Mouse (Mus musculus): ENCODE data around the gene Adgrg5. TPM values are rescaled to one million over a fixed set of nuclear protein-coding genes. Genes with fewer than 3 reads are reported as not detected.

Gene Adgrg5
- total and polyA plus RNA-seq, 3 experiments, result 0.87 to 3.2 (median 2.9) TPM

- peaks cover 89% of the 10 kb centered on the region for H3K4me1 ChIP-seq (ENCODE audit: insufficient read depth, low read depth, low read length)
- H3K36me3 ChIP-seq (replicated peaks), result no peaks in the 10 kb centered on the region
- no peaks in the 10 kb centered on the region for H3K27me3 ChIP-seq (ENCODE audit: insufficient read depth, low read length)
- TF ChIP-seq POLR2AphosphoS5 (IDR thresholded peaks at IDR 0.05; ENCODE audit: insufficient replicate concordance, low read depth, low read length) (no peak), CTCF (IDR thresholded peaks at IDR 0.05; ENCODE audit: low read depth, low read length) (no peak), TAL1 (conservative IDR thresholded peaks at IDR 0.05; ENCODE audit: low read depth, low read length) (no peak), GATA2 (IDR thresholded peaks at IDR 0.05; ENCODE audit: borderline replicate concordance, low read depth, low read length) (no peak), GATA1 (IDR thresholded peaks at IDR 0.05; ENCODE audit: borderline replicate concordance, low read length) (no peak)
- H3K4me3 ChIP-seq (ENCODE audit: low read depth, low read length), result no peak overlapping the region
- no peak for ATAC-seq (ENCODE audit: extremely low read depth, insufficient number of reproducible peaks, low FRiP score, poor library complexity, severe bottlenecking)
- H3K9me3 ChIP-seq (replicated peaks), result no peaks in the 10 kb centered on the region
- DNase-seq (ENCODE audit: low spot score), result no peak
These were observed 44.1 kb downstream of the Adgrg5 start for GRCm38 (mm10) chr8:94967554-94967953.

GRCm38 (mm10) chr8:94973270-94973669, 49.8 kb downstream of the Adgrg5 start:
- H3K4me3 ChIP-seq (ENCODE audit: low read depth, low read length), result no peak overlapping the region
- H3K4me1 ChIP-seq (ENCODE audit: insufficient read depth, low read depth, low read length), result peaks cover 92% of the 10 kb centered on the region
- DNase-seq (ENCODE audit: low spot score), result no peak
- no peaks in the 10 kb centered on the region for H3K9me3 ChIP-seq (replicated peaks)
- no peak for ATAC-seq (ENCODE audit: extremely low read depth, insufficient number of reproducible peaks, low FRiP score, poor library complexity, severe bottlenecking)
- no peaks in the 10 kb centered on the region for H3K36me3 ChIP-seq (replicated peaks)
- no peaks in the 10 kb centered on the region for H3K27me3 ChIP-seq (ENCODE audit: insufficient read depth, low read length)
- TF ChIP-seq TAL1 (conservative IDR thresholded peaks at IDR 0.05; ENCODE audit: low read depth, low read length), result no peak
- no peak for TF ChIP-seq GATA1 (IDR thresholded peaks at IDR 0.05; ENCODE audit: borderline replicate concordance, low read length)

GRCm38 (mm10) chr8:94973786-94974185, 50.3 kb downstream of the Adgrg5 start:
- no peak for TF ChIP-seq TAL1 (conservative IDR thresholded peaks at IDR 0.05; ENCODE audit: low read depth, low read length)
- no peak for TF ChIP-seq CTCF (IDR thresholded peaks at IDR 0.05; ENCODE audit: low read depth, low read length)
- no peak for TF ChIP-seq GATA2 (IDR thresholded peaks at IDR 0.05; ENCODE audit: borderline replicate concordance, low read depth, low read length)
- TF ChIP-seq GATA1 (IDR thresholded peaks at IDR 0.05; ENCODE audit: borderline replicate concordance, low read length), result no peak
- no peak for TF ChIP-seq POLR2AphosphoS5 (IDR thresholded peaks at IDR 0.05; ENCODE audit: insufficient replicate concordance, low read depth, low read length)
- no peaks in the 10 kb centered on the region for H3K27me3 ChIP-seq (ENCODE audit: insufficient read depth, low read length)
- no peaks in the 10 kb centered on the region for H3K9me3 ChIP-seq (replicated peaks)
- H3K4me1 ChIP-seq (ENCODE audit: insufficient read depth, low read depth, low read length), result peaks cover 94% of the 10 kb centered on the region
- no peak for ATAC-seq (ENCODE audit: extremely low read depth, insufficient number of reproducible peaks, low FRiP score, poor library complexity, severe bottlenecking)
- H3K4me3 ChIP-seq (ENCODE audit: low read depth, low read length), result no peak overlapping the region
- no peak for DNase-seq (ENCODE audit: low spot score)
- no peaks in the 10 kb centered on the region for H3K36me3 ChIP-seq (replicated peaks)

GRCm38 (mm10) chr8:94974467-94975165, 51.1 kb downstream of the Adgrg5 start, which contains the start of gene Adgrg1:
Adgrg1 (plus strand) TSS chr8:94974751.
- ATAC-seq (ENCODE audit: extremely low read depth, insufficient number of reproducible peaks, low FRiP score, poor library complexity, severe bottlenecking) (no peak), DNase-seq (ENCODE audit: low spot score) (no peak)
- TF ChIP-seq TAL1 (conservative IDR thresholded peaks at IDR 0.05; ENCODE audit: low read depth, low read length) (no peak), GATA2 (IDR thresholded peaks at IDR 0.05; ENCODE audit: borderline replicate concordance, low read depth, low read length) (no peak), CTCF (IDR thresholded peaks at IDR 0.05; ENCODE audit: low read depth, low read length) (no peak), GATA1 (IDR thresholded peaks at IDR 0.05; ENCODE audit: borderline replicate concordance, low read length) (no peak), POLR2AphosphoS5 (IDR thresholded peaks at IDR 0.05; ENCODE audit: insufficient replicate concordance, low read depth, low read length) (no peak)
- Histone ChIP-seq H3K4me1 (ENCODE audit: insufficient read depth, low read depth, low read length) (peaks cover 96% of the 10 kb centered on the region), H3K27me3 (ENCODE audit: insufficient read depth, low read length) (no peaks in the 10 kb centered on the region), H3K4me3 (ENCODE audit: low read depth, low read length) (peak within 1 kb of the TSS; percentile 11; the same call in 1 of the 2 replicates), H3K36me3 (replicated peaks) (peaks cover 2% of the 10 kb centered on the region), H3K9me3 (replicated peaks) (no peaks in the 10 kb centered on the region)

DNA sequence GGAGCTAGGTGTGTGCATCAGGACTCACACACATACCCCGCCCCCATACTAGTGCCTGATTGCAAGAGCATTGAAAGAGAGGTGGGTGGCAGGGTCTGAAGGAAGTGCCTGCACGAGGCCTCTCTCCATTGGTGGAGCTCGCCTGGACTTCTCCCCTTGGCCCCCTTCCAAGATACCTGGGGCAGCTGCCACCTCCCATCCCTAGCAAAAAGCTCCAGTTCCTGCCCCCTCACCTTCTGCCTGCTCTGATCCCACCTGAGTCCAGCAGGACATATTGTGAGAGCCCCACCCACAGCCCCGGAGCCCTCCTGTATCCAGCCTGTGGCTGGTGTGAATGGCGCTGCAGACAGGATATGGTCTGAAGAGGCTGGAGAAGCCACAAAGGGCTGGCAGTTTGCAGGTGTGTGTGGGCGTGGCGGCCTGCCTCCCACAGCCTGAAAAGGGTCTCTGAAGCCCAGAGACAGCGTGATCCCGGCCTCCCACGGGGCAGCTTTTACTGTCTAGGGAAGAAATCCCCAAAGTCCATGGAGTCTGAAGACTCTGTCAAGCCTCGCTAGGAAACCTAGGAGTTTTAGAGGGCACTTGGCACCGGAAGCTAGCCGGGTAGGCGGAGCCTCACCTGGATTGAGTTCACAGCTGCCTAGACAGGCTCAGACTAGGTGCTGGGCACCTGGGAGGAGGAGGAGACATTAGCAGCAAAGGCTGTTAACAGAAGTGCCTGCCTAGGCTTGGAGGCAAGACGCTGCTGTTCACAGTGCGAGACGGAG, 53.3 kb downstream of the Adgrg5 start:
- H3K4me3 ChIP-seq (ENCODE audit: low read depth, low read length), result peak overlapping the region; percentile 68
- no peak for ATAC-seq (ENCODE audit: extremely low read depth, insufficient number of reproducible peaks, low FRiP score, poor library complexity, severe bottlenecking)
- H3K27me3 ChIP-seq (ENCODE audit: insufficient read depth, low read length), result no peaks in the 10 kb centered on the region
- no peaks in the 10 kb centered on the region for H3K9me3 ChIP-seq (replicated peaks)
- H3K4me1 ChIP-seq (ENCODE audit: insufficient read depth, low read depth, low read length), result peaks cover 96% of the 10 kb centered on the region
- TF ChIP-seq TAL1 (conservative IDR thresholded peaks at IDR 0.05; ENCODE audit: low read depth, low read length) (no peak), POLR2AphosphoS5 (IDR thresholded peaks at IDR 0.05; ENCODE audit: insufficient replicate concordance, low read depth, low read length) (no peak), GATA1 (IDR thresholded peaks at IDR 0.05; ENCODE audit: borderline replicate concordance, low read length) (no peak), GATA2 (IDR thresholded peaks at IDR 0.05; ENCODE audit: borderline replicate concordance, low read depth, low read length) (no peak), CTCF (IDR thresholded peaks at IDR 0.05; ENCODE audit: low read depth, low read length) (no peak)
- peaks cover 14% of the 10 kb centered on the region for H3K36me3 ChIP-seq (replicated peaks)
- no peak for DNase-seq (ENCODE audit: low spot score)

- no peak for DNase-seq (ENCODE audit: low spot score)
- no peaks in the 10 kb centered on the region for H3K27me3 ChIP-seq (ENCODE audit: insufficient read depth, low read length)
- peaks cover 99% of the 10 kb centered on the region for H3K4me1 ChIP-seq (ENCODE audit: insufficient read depth, low read depth, low read length)
- ATAC-seq (ENCODE audit: extremely low read depth, insufficient number of reproducible peaks, low FRiP score, poor library complexity, severe bottlenecking), result no peak
- peak overlapping the region; percentile 68; the same call in 1 of the 2 replicates for H3K4me3 ChIP-seq (ENCODE audit: low read depth, low read length)
- no peaks in the 10 kb centered on the region for H3K9me3 ChIP-seq (replicated peaks)
- TF ChIP-seq POLR2AphosphoS5 (IDR thresholded peaks at IDR 0.05; ENCODE audit: insufficient replicate concordance, low read depth, low read length) (no peak), GATA1 (IDR thresholded peaks at IDR 0.05; ENCODE audit: borderline replicate concordance, low read length) (no peak), GATA2 (IDR thresholded peaks at IDR 0.05; ENCODE audit: borderline replicate concordance, low read depth, low read length) (no peak), TAL1 (conservative IDR thresholded peaks at IDR 0.05; ENCODE audit: low read depth, low read length) (no peak), CTCF (IDR thresholded peaks at IDR 0.05; ENCODE audit: low read depth, low read length) (no peak)
- peaks cover 14% of the 10 kb centered on the region for H3K36me3 ChIP-seq (replicated peaks)
These were observed 54.6 kb downstream of the Adgrg5 start for GRCm38 (mm10) chr8:94978131-94978530.
